Mouse (Mus musculus) brain, embryonic 14.5 days (tissue): ENCODE measurements around the gene Slc4a5.

ENCODE experiments used
- CTCF ChIP-seq: fragments of 200-500 bp; IDR thresholded peaks from 2 replicates; pipeline ENCODE4 v1.5.1; 2012; ENCODE audit warnings: inconsistent platforms, mild to moderate bottlenecking, moderate library complexity, borderline replicate concordance; ENCODE audit not compliant: insufficient read depth, insufficient read length; ENCODE audit errors: extremely low read depth
- POLR2A ChIP-seq: fragments of 200-500 bp; IDR thresholded peaks from 2 replicates; pipeline ENCODE4 v1.6.1; 2012; ENCODE audit warnings: mild to moderate bottlenecking, inconsistent platforms, borderline replicate concordance; ENCODE audit not compliant: poor library complexity, insufficient read depth, insufficient read length, severe bottlenecking; ENCODE audit errors: extremely low read depth

- TF ChIP-seq POLR2A (no peak), CTCF (no peak)
Measured at GRCm38 (mm10) chr6:83233306-83233705, 13.7 kb downstream of the Slc4a5 start.
